ENCODE assay signal across 8 mouse cellular contexts in genomic region chr9:101073987-101074331, GRCm38 (mm10). TPM values are rescaled to one million over a fixed set of nuclear protein-coding genes. Genes with fewer than 3 reads are reported as not detected.
DNase-seq lines count a peak whose midpoint lies in the region; ATAC-seq and TF ChIP-seq lines count a peak whose summit lies in the region.

TSS of gene Msl2 (plus strand) at chr9:101074101.

- H3K9me3 ChIP-seq in intestine, embryonic 14.5 days (ENCODE audit: control insufficient read depth, low read length) = 0 out of 2 replicates have a peak, but pooled peaks cover 2% of the 10 kb centered on the region

- TF ChIP-seq CTCF in kidney, adult 2 months (conservative IDR thresholded peaks at IDR 0.05; ENCODE audit: insufficient read depth, insufficient read length, low read depth, low read length) = no peak

- under 1% methylated on average over 32 of the region's 43 CpGs for WGBS in kidney, adult 2 months
- 0% methylated on average over 27 of the region's 43 CpGs for WGBS in intestine, embryonic 14.5 days

- H3K27ac ChIP-seq in kidney, adult 2 months (ENCODE audit: insufficient read depth, low read depth, low read length) = peak within 1 kb of the TSS; percentile 100
- peak within 1 kb of the TSS; percentile 99 for H3K27ac ChIP-seq in intestine, embryonic 14.5 days (ENCODE audit: low read depth)

- no peak; the same call in 1 of the 2 replicates for ATAC-seq in intestine, embryonic 14.5 days (replicated peaks; ENCODE audit: low FRiP score, low TSS enrichment, low read depth)
- no peak for ATAC-seq in megakaryocyte, adult 5-6 weeks (ENCODE audit: poor library complexity, severe bottlenecking)

- H3K9ac ChIP-seq in intestine, embryonic 14.5 days (ENCODE audit: low read length) = peak within 1 kb of the TSS; percentile 98

- DNase-seq in kidney, adult 2 months = no peak
- DNase-seq in kidney, postnatal 36 days = no peak
- no peak for DNase-seq in adrenal gland, postnatal 25 days
- DNase-seq in gastrocnemius, postnatal 10 days = no peak
- no peak for DNase-seq in intestine, embryonic 14.5 days (ENCODE audit: low spot score)
- no peak for DNase-seq in cerebellum, adult 18-20 months
- no peak for DNase-seq in urinary bladder, postnatal 4 days (ENCODE audit: low spot score in 2 of 2)

- no peaks in the 10 kb centered on the region for H3K36me3 ChIP-seq in kidney, adult 2 months (ENCODE audit: control insufficient read depth, insufficient read depth, low read length)
- H3K36me3 ChIP-seq in intestine, embryonic 14.5 days (ENCODE audit: control insufficient read depth, insufficient read depth, low read length) = no peaks in the 10 kb centered on the region

- peaks cover 7% of the 10 kb centered on the region for H3K4me1 ChIP-seq in kidney, adult 2 months (ENCODE audit: control insufficient read depth, insufficient read depth, low read length)
- H3K4me1 ChIP-seq in intestine, embryonic 14.5 days (replicated peaks; ENCODE audit: control insufficient read depth, insufficient read depth, low read length) = peaks cover 20% of the 10 kb centered on the region

- TF ChIP-seq POLR2A in kidney, adult 2 months (IDR thresholded peaks at IDR 0.05; ENCODE audit: low read depth, low read length) = peak; percentile 66

- H3K27me3 ChIP-seq in kidney, adult 2 months (replicated peaks; ENCODE audit: control insufficient read depth, insufficient read depth, low read length) = no peaks in the 10 kb centered on the region
- H3K27me3 ChIP-seq in intestine, embryonic 14.5 days (replicated peaks; ENCODE audit: control insufficient read depth, insufficient read depth, low read length) = no peaks in the 10 kb centered on the region

- H3K4me2 ChIP-seq in intestine, embryonic 14.5 days (ENCODE audit: low read length) = peak within 1 kb of the TSS; percentile 63

- peak within 1 kb of the TSS; percentile 92 for H3K4me3 ChIP-seq in kidney, adult 2 months (ENCODE audit: insufficient read depth, low read depth, low read length)
- H3K4me3 ChIP-seq in intestine, embryonic 14.5 days (ENCODE audit: low read depth, low read length) = peak within 1 kb of the TSS; percentile 99

RNA-seq across cellular contexts. Expression of gene Msl2, which starts in this region (rescaled TPM):
- polyA plus RNA-seq in kidney, adult 2 months (2012; rRNA removed) = 17.7 and 18.6 TPM in 2 replicates
- 55.2 and 58.1 TPM in 2 replicates for total RNA-seq in adrenal gland, postnatal 25 days (2021)
- 10 to 100 TPM; 25.3 to 28.5 TPM for total RNA-seq in gastrocnemius, postnatal 10 days (2021)
- polyA plus RNA-seq in intestine, embryonic 14.5 days (2014; fragmentation: Nextera tagmentation; extraction: Ambion mirVana) = 5.8 and 7.0 TPM in 2 replicates
- total RNA-seq in megakaryocyte, adult 5-6 weeks (2015) = 85.6 and 92.6 TPM in 2 replicates
- total RNA-seq in megakaryocyte, adult 5-6 weeks (2017) = 44.9 and 53.4 TPM in 2 replicates
